Mouse (Mus musculus): ENCODE data around the gene Atcay.

- TF ChIP-seq CTCF (conservative IDR thresholded peaks at IDR 0.05; ENCODE audit: insufficient read depth, insufficient read length, low read depth, low read length) (no peak), POLR2A (IDR thresholded peaks at IDR 0.05; ENCODE audit: low read depth, low read length) (no peak)
Observed at GRCm38 (mm10) chr10:81266211-81267105, 35.8 kb upstream of the Atcay start, which contains the start of the genes Mrpl54 and Apba3.

Measured in kidney, adult 2 months (tissue).